Mouse (Mus musculus) stomach, postnatal 0 days (tissue): ENCODE data around the gene Deaf1.

Experiments used
- CTCF ChIP-seq: IDR thresholded peaks from 2 replicates; pipeline ENCODE4 v1.5.1; 2016; ENCODE audit warnings: antibody characterized with exemption, low read depth, mild to moderate bottlenecking, moderate library complexity
- EP300 ChIP-seq: optimal IDR thresholded peaks from 2 replicates; pipeline ENCODE3; 2016; ENCODE audit warnings: antibody characterized with exemption

GRCm38 (mm10) chr7:141269273-141269545 lies 58.3 kb downstream of the Deaf1 start:
- no peak for TF ChIP-seq CTCF
- no peak for TF ChIP-seq EP300
